Mouse (Mus musculus): Measurements from ENCODE around the gene Sec22a.

Sec22a gene

GRCm38 (mm10) chr16:35310551-35311110 lies 53.1 kb downstream of the Sec22a start:
- DNase-seq (ENCODE audit: low read depth) = no peak

- DNase-seq (ENCODE audit: low read depth) = no peak
These were observed 54.1 kb downstream of the Sec22a start for GRCm38 (mm10) chr16:35309634-35310033.

GRCm38 (mm10) chr16:35308486-35309143 lies 55.1 kb downstream of the Sec22a start:
- no peak for DNase-seq (ENCODE audit: low read depth)

GRCm38 (mm10) chr16:35308016-35308415 lies 55.7 kb downstream of the Sec22a start:
- DNase-seq (ENCODE audit: low read depth) = no peak

GRCm38 (mm10) chr16:35307331-35307730 lies 56.4 kb downstream of the Sec22a start:
- no peak for DNase-seq (ENCODE audit: low read depth)

- DNase-seq (ENCODE audit: low read depth) = no peak
These were observed 57.1 kb downstream of the Sec22a start for GRCm38 (mm10) chr16:35306631-35307030.

GRCm38 (mm10) chr16:35305226-35305625 lies 58.5 kb downstream of the Sec22a start:
- no peak for DNase-seq (ENCODE audit: low read depth)

- DNase-seq (ENCODE audit: low read depth) = no peak
These were observed 59.3 kb downstream of the Sec22a start for GRCm38 (mm10) chr16:35304416-35304815.

- DNase-seq (ENCODE audit: low read depth) = no peak
These were observed 60.0 kb downstream of the Sec22a start for GRCm38 (mm10) chr16:35303721-35304120.

GRCm38 (mm10) chr16:35302441-35303280 lies 61.1 kb downstream of the Sec22a start:
- DNase-seq (ENCODE audit: low read depth) = peak; percentile 18

- no peak for DNase-seq (ENCODE audit: low read depth)
These were observed 63.6 kb downstream of the Sec22a start for GRCm38 (mm10) chr16:35300156-35300555.

GRCm38 (mm10) chr16:35297786-35298185 lies 65.9 kb downstream of the Sec22a start:
- no peak for DNase-seq (ENCODE audit: low read depth)

GRCm38 (mm10) chr16:35287244-35287643 lies 76.5 kb downstream of the Sec22a start:
- no peak for DNase-seq (ENCODE audit: low read depth)

- no peak for DNase-seq (ENCODE audit: low read depth)
These were observed 77.9 kb downstream of the Sec22a start for GRCm38 (mm10) chr16:35285821-35286220.

GRCm38 (mm10) chr16:35282456-35282855 lies 81.3 kb downstream of the Sec22a start:
- no peak for DNase-seq (ENCODE audit: low read depth)

- DNase-seq (ENCODE audit: low read depth) = no peak
These were observed 85.6 kb downstream of the Sec22a start for GRCm38 (mm10) chr16:35278166-35278565.

GRCm38 (mm10) chr16:35272417-35272816 lies 91.3 kb downstream of the Sec22a start:
- no peak for DNase-seq (ENCODE audit: low read depth)

- DNase-seq (ENCODE audit: low read depth) = peak; percentile 6
These were observed 92.1 kb downstream of the Sec22a start for GRCm38 (mm10) chr16:35271572-35271971.

GRCm38 (mm10) chr16:35270945-35271344 lies 92.8 kb downstream of the Sec22a start:
- DNase-seq (ENCODE audit: low read depth) = no peak

- peak; percentile 81 for DNase-seq (ENCODE audit: low read depth)
These were observed 93.3 kb downstream of the Sec22a start for GRCm38 (mm10) chr16:35270353-35270934.

Data from induced T-regulatory cell, adult 2 months (primary cell).